Mouse (Mus musculus) myocyte (in vitro differentiated cells): ENCODE measurements around the gene Arhgap15. TPM values are rescaled to one million over a fixed set of nuclear protein-coding genes. Genes with fewer than 3 reads are reported as not detected.

Source experiments
- H3K27me3 ChIP-seq: one replicate; pipeline ENCODE4 v1.6.1; 2011; ENCODE audit not compliant: control insufficient read depth, insufficient read depth, insufficient read length
- H3K36me3 ChIP-seq: one replicate; pipeline ENCODE4 v1.6.1; 2011; ENCODE audit not compliant: control insufficient read depth, insufficient read depth
- H3K4me2 ChIP-seq: one replicate; pipeline ENCODE4 v1.6.1; 2011; ENCODE audit warnings: low read depth, control low read depth
- H3K4me3 ChIP-seq: one replicate; pipeline ENCODE4 v1.5.1; 2011; ENCODE audit warnings: mild to moderate bottlenecking, control low read depth, moderate library complexity
- H3K79me2 ChIP-seq: one replicate; pipeline ENCODE4 v1.6.1; 2011; ENCODE audit not compliant: control insufficient read depth, insufficient read depth
- H3ac ChIP-seq: one replicate; pipeline ENCODE4 v1.6.1; 2011; ENCODE audit not compliant: control insufficient read depth, insufficient read length
- CEBPB ChIP-seq: IDR thresholded peaks from 2 replicates; pipeline ENCODE4 v1.6.1; 2011; ENCODE audit warnings: mild to moderate bottlenecking, moderate library complexity; ENCODE audit not compliant: poor library complexity, insufficient read depth, severe bottlenecking
- E2F4 ChIP-seq: IDR thresholded peaks from one replicate; pipeline ENCODE4 v1.6.1; 2011; ENCODE audit warnings: mild to moderate bottlenecking, control low read depth, moderate library complexity; ENCODE audit not compliant: insufficient read depth
- MAX ChIP-seq: IDR thresholded peaks from one replicate; pipeline ENCODE4 v1.6.1; 2011; ENCODE audit warnings: low read depth, mild to moderate bottlenecking, control low read depth
- MYOD1 ChIP-seq, 3 experiments: IDR thresholded peaks; one replicate each; pipeline ENCODE4 v1.6.1; 2011; ENCODE audit warnings: control low read depth in 2 of 3, low read depth in 2 of 3, mild to moderate bottlenecking in 2 of 3, moderate library complexity in 1 of 3; ENCODE audit not compliant: insufficient read length in 2 of 3, control insufficient read depth in 1 of 3
- MYOG ChIP-seq, 3 experiments: IDR thresholded peaks; one replicate each; pipeline ENCODE4 v1.6.1; 2011; ENCODE audit warnings: control low read depth in 2 of 3, low read depth in 2 of 3, mild to moderate bottlenecking in 2 of 3; ENCODE audit not compliant: insufficient read length in 2 of 3, control insufficient read depth in 1 of 3, insufficient read depth in 1 of 3
- POLR2A ChIP-seq: IDR thresholded peaks from one replicate; pipeline ENCODE4 v1.6.1; 2011; ENCODE audit warnings: low read depth, mild to moderate bottlenecking, control low read depth, moderate library complexity; ENCODE audit not compliant: insufficient read length
- POLR2AphosphoS2 ChIP-seq: IDR thresholded peaks from one replicate; pipeline ENCODE4 v1.6.1; 2011; ENCODE audit warnings: low read depth, control low read depth; ENCODE audit not compliant: insufficient read length
- REST ChIP-seq: IDR thresholded peaks from one replicate; pipeline ENCODE4 v1.6.1; 2011; ENCODE audit warnings: mild to moderate bottlenecking, control low read depth, moderate library complexity; ENCODE audit not compliant: insufficient read depth, insufficient read length
- SRF ChIP-seq: IDR thresholded peaks from one replicate; pipeline ENCODE4 v1.6.1; 2011; ENCODE audit warnings: low read depth; ENCODE audit not compliant: control insufficient read depth, insufficient read length
- TCF12 ChIP-seq: IDR thresholded peaks from one replicate; pipeline ENCODE4 v1.6.1; 2011; ENCODE audit warnings: mild to moderate bottlenecking, control low read depth; ENCODE audit not compliant: poor library complexity, insufficient read depth, severe bottlenecking
- TCF3 ChIP-seq: IDR thresholded peaks from one replicate; pipeline ENCODE4 v1.6.1; 2011; ENCODE audit warnings: low read depth, control low read depth; ENCODE audit not compliant: insufficient read length
- USF1 ChIP-seq: IDR thresholded peaks from one replicate; pipeline ENCODE4 v1.6.1; 2011; ENCODE audit warnings: low read depth, mild to moderate bottlenecking, control low read depth, moderate library complexity
- polyA plus RNA-seq: library from polyadenylated mRNA; unstranded; fragments of >200 nt; fragmentation: generic; extraction: Trizol; gene quantifications from one replicate; pipeline ENCODE4 v1.2.1, GENCODE M21; 2012; ENCODE audit warnings: missing spikeins

The Arhgap15 gene
- polyA plus RNA-seq, 1 experiment, result not detected

GRCm38 (mm10) chr2:43786101-43786500 lies 37.5 kb downstream of the Arhgap15 start:
- Histone ChIP-seq H3K36me3 (no peaks in the 10 kb centered on the region), H3ac (no peak overlapping the region), H3K27me3 (no peaks in the 10 kb centered on the region), H3K79me2 (no peaks in the 10 kb centered on the region), H3K4me3 (no peak overlapping the region), H3K4me2 (no peak overlapping the region)
- TF ChIP-seq POLR2AphosphoS2, result no peak
- no peak for TF ChIP-seq POLR2A
- no peak for TF ChIP-seq CEBPB
- TF ChIP-seq MAX, result no peak
- TF ChIP-seq MYOD1 (IDR thresholded peaks at IDR 0.05; ENCODE audit: control insufficient read depth in 1 of 3, insufficient read length in 2 of 3, low read depth in 2 of 3), result no peak
- no peak for TF ChIP-seq TCF3
- TF ChIP-seq MYOG (IDR thresholded peaks at IDR 0.05; ENCODE audit: control insufficient read depth in 1 of 3, insufficient read depth in 1 of 3, insufficient read length in 2 of 3, low read depth in 2 of 3), result no peak

GRCm38 (mm10) chr2:43787141-43787540 lies 38.5 kb downstream of the Arhgap15 start:
- no peaks in the 10 kb centered on the region for H3K79me2 ChIP-seq
- H3ac ChIP-seq, result no peak overlapping the region
- no peaks in the 10 kb centered on the region for H3K27me3 ChIP-seq
- TF ChIP-seq E2F4 (no peak), POLR2AphosphoS2 (no peak), TCF12 (no peak), CEBPB (no peak), SRF (no peak), REST (no peak), MYOG (IDR thresholded peaks at IDR 0.05; ENCODE audit: control insufficient read depth in 1 of 3, insufficient read depth in 1 of 3, insufficient read length in 2 of 3, low read depth in 2 of 3) (no peak), TCF3 (no peak), MYOD1 (IDR thresholded peaks at IDR 0.05; ENCODE audit: control insufficient read depth in 1 of 3, insufficient read length in 2 of 3, low read depth in 2 of 3) (no peak), POLR2A (no peak), MAX (no peak), USF1 (no peak)
- no peak overlapping the region for H3K4me2 ChIP-seq
- H3K36me3 ChIP-seq, result no peaks in the 10 kb centered on the region
- no peak overlapping the region for H3K4me3 ChIP-seq

- H3K27me3 ChIP-seq, result no peaks in the 10 kb centered on the region
- no peak overlapping the region for H3K4me3 ChIP-seq
- no peaks in the 10 kb centered on the region for H3K36me3 ChIP-seq
- H3K4me2 ChIP-seq, result no peak overlapping the region
- no peaks in the 10 kb centered on the region for H3K79me2 ChIP-seq
- no peak overlapping the region for H3ac ChIP-seq
- no peak for TF ChIP-seq CEBPB
- TF ChIP-seq MAX, result no peak
- no peak for TF ChIP-seq USF1
- TF ChIP-seq POLR2AphosphoS2, result no peak
- TF ChIP-seq TCF12, result no peak
- TF ChIP-seq REST, result no peak
- no peak for TF ChIP-seq SRF
- no peak for TF ChIP-seq MYOG (IDR thresholded peaks at IDR 0.05; ENCODE audit: control insufficient read depth in 1 of 3, insufficient read depth in 1 of 3, insufficient read length in 2 of 3, low read depth in 2 of 3)
- TF ChIP-seq TCF3, result no peak
Measured at GRCm38 (mm10) chr2:43788484-43788883, 39.9 kb downstream of the Arhgap15 start.

- H3K36me3 ChIP-seq, result no peaks in the 10 kb centered on the region
- TF ChIP-seq MYOD1 (IDR thresholded peaks at IDR 0.05; ENCODE audit: control insufficient read depth in 1 of 3, insufficient read length in 2 of 3, low read depth in 2 of 3), result no peak
- no peak for TF ChIP-seq SRF
- no peak for TF ChIP-seq REST
- no peak for TF ChIP-seq CEBPB
- no peak for TF ChIP-seq POLR2A
- TF ChIP-seq MAX, result no peak
- TF ChIP-seq MYOG (IDR thresholded peaks at IDR 0.05; ENCODE audit: control insufficient read depth in 1 of 3, insufficient read depth in 1 of 3, insufficient read length in 2 of 3, low read depth in 2 of 3), result no peak
- no peak for TF ChIP-seq USF1
- no peak for TF ChIP-seq POLR2AphosphoS2
- no peak for TF ChIP-seq TCF12
- no peak for TF ChIP-seq TCF3
- no peaks in the 10 kb centered on the region for H3K79me2 ChIP-seq
- H3ac ChIP-seq, result no peak overlapping the region
- H3K4me3 ChIP-seq, result no peak overlapping the region
- no peak overlapping the region for H3K4me2 ChIP-seq
- no peaks in the 10 kb centered on the region for H3K27me3 ChIP-seq
Measured at GRCm38 (mm10) chr2:43790049-43790693, 41.5 kb downstream of the Arhgap15 start.

GRCm38 (mm10) chr2:43791575-43791974 lies 43.0 kb downstream of the Arhgap15 start:
- no peak overlapping the region for H3K4me3 ChIP-seq
- TF ChIP-seq MYOG (IDR thresholded peaks at IDR 0.05; ENCODE audit: control insufficient read depth in 1 of 3, insufficient read depth in 1 of 3, insufficient read length in 2 of 3, low read depth in 2 of 3), result no peak
- no peak for TF ChIP-seq USF1
- no peak for TF ChIP-seq POLR2AphosphoS2
- no peak for TF ChIP-seq REST
- no peak for TF ChIP-seq MYOD1 (IDR thresholded peaks at IDR 0.05; ENCODE audit: control insufficient read depth in 1 of 3, insufficient read length in 2 of 3, low read depth in 2 of 3)
- no peak for TF ChIP-seq SRF
- no peak for TF ChIP-seq TCF12
- TF ChIP-seq CEBPB, result no peak
- TF ChIP-seq POLR2A, result no peak
- no peak for TF ChIP-seq MAX
- no peak for TF ChIP-seq E2F4
- no peak for TF ChIP-seq TCF3
- H3K79me2 ChIP-seq, result no peaks in the 10 kb centered on the region
- no peaks in the 10 kb centered on the region for H3K27me3 ChIP-seq
- H3K4me2 ChIP-seq, result no peak overlapping the region
- H3ac ChIP-seq, result no peak overlapping the region
- H3K36me3 ChIP-seq, result no peaks in the 10 kb centered on the region
